Mouse (Mus musculus): ENCODE data around the gene Gm10401.

The Gm10401 gene

DNA sequence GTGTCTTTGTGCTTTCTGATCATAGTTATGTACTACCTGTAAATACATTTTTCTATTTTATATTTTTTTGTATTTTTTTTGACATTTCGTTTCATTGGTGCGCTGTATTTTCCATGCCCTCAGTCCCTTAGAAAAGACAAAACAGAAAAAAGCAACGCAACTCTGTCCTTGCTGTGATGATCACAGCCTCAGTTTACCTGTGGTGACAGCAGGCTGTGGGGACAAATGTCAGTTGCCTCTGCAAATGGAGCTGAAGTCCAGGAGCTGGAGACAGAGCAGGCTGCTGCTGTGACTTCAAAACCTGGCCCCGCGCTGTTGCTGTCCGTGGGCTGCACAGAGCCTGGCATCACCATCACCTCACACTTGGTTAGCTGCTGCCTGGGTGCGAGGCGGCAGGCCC lies at the start of gene Gm10401:
Gene Gm10401 (minus strand): TSS at position 101 of the 400 bp plus-strand sequence.
- DNase-seq (ENCODE audit: low read depth, low spot score), result no peak

DNA sequence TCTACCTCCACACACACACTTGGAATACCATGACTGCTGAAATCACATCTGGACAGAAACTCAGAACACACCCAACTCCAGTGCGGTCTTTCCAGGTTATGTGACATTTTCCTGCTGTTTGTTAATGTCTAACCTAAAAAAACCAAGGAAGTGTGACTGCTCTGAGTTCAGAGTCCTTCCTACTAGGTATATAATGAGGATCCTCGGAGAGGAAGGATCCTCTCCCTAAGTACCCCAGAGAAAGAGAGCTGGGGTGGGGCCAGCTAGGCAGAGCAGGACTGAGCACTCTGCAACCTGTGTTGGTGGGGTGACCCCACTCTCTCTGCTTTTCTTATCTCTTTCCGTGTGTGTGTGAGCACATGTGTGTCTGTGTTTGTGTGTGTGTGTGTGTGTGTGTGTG lies 49.3 kb upstream of the Gm10401 start:
- DNase-seq (ENCODE audit: low read depth, low spot score), result no peak

DNA sequence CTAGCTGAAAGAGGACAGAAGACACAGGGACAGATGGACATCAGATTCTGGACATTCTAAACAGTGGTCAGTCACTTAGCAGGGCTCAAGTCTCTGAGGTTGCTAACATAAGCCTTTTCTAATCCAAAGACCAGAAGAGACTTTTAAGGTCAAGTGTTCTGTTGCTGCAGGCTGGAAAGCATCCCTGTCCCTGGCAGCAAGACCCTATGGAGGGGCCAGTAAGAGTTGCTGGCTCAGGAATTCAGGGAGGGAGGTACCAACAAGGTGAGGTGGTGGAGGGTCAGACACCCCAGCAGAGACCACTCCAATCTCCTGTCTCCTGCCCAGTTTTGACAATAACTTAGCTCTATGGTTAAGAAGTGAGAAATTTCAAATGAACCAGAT lies 48.6 kb upstream of the Gm10401 start:
- no peak for DNase-seq (ENCODE audit: low read depth, low spot score)

DNA sequence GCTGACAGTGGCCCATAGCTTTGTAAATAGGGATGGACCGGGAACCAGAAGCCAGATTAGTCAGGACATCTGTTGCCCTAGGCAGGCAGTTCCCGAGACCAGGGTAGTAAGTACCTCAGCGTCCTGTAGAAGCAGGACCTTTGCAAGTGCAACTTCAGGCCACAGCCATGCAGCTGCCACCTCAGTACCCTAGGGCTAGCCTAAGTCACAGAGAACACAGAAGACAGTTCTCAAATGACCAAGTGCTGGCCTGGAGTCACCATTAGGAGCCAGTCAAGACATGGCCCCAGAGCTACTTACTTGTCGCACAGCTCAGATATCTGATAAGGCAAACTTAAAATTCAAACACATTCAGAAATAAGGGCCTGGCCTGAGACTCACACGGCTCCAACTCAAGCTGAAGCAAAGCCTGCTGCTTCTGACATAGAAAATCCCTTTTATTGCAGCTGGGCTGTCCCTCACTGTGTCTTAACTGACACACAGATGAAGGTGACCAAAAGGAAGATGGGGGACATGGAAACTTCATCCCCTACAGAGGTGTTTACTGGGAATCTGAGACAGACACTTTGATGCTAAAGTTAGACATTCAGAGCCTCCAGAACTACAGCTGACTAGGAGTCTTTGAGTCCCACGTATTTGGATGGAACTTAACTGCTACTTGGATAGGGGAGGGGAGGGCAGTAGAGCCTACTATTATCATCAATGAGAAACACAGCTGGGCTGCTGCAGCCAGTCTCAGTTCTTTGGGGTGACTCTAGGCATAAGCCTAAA lies 48.1 kb upstream of the Gm10401 start:
- no peak for DNase-seq (ENCODE audit: low read depth, low spot score)

DNA sequence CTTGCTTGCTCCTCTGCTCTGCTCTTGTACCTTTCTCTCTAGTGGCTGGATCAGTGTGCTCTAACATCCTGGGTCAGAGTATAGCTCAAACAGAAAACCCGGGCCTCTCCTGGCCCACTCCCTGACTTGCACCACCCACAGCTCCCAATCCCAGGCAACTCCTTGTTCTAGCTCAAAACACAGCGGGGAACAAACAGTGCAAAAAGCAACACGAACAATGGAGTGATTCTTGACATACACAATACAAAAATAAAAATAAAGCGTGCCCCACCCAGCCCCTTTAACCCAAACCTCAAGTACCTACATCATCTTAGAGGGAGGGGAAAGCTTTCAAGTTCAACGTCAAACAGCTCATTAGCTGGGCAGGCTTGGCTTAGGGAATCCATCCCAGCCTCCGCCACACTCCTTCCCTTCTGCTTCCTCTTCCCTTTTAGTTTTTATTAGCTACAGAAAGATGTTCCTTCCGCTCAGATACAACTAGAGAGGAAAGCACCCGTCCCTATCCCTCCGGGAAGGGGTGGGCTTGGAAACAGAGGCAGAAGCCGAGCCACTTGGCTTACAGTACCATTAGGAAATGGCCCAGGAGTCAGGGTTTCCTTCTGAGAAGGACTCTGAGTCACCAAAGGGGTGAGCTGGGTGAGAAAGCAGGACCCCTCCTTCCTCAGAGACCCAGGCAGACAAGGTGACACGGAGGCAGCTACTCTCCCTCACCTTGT lies 47.3 kb upstream of the Gm10401 start:
- no peak for DNase-seq (ENCODE audit: low read depth, low spot score)

DNA sequence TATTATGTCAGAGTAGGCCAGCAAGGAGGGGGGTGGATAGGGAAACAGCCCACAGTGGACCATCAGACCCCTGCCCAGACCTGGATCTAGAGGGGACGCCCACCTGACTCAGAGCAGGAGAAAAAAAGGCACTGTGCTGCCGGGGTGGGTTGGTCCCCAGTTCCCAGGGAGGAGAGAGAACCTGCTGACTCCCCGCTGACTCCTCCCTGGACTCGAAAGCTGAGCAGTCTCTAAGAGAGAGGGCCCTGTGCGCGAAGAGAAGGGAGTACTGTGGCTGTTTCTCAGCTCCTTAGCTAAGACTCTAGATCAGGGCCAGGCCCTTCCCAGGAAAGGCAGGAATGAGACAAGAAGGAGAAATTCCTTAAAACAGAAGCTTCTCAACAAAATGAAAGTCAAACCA lies 46.4 kb upstream of the Gm10401 start:
- DNase-seq (ENCODE audit: low read depth, low spot score), result no peak

DNA sequence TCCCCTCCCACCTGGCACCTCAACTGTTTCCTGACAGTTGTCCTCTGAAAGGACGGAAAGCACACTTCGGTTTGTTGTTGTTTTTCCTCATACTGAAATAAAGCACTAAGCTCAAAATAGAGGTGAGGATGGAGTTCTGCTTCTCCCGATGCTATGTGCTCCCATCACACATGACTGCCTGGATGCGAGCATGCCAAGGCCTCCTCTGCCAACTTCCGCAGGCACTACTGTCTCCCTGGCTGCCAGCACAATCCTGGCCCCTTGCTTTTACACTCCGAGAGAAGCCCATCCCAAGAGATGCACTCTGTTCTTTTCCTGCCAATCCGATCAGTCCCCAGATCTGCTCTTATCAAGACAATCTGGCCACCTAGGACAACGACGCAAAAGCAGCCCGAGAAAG lies 45.5 kb upstream of the Gm10401 start:
- DNase-seq (ENCODE audit: low read depth, low spot score), result no peak

DNA sequence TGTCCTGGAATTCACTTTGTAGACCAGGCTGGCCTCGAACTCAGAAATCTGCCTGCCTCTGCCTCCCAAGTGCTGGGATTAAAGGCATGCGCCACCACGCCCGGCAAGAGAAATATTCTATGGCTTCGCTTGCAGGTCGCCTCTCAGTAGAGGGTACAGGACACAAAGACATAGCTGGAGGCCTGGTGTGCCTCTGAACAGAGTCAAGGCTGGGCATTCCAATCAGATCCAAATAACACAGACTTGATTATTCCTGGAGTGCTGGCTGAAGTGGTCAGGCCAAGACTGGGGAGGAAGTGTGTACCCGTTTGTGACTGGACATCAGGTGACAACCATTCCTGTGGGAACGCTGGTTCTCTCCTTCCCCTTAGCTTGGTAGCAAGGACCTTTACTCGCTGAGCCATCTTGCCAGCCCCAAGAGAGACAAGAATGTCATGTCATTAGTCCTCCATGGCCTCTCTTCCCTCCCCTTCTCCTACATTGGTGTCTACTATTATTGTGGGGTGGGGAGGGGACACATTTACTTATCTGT lies 44.1 kb upstream of the Gm10401 start:
- DNase-seq (ENCODE audit: low read depth, low spot score), result no peak

DNA sequence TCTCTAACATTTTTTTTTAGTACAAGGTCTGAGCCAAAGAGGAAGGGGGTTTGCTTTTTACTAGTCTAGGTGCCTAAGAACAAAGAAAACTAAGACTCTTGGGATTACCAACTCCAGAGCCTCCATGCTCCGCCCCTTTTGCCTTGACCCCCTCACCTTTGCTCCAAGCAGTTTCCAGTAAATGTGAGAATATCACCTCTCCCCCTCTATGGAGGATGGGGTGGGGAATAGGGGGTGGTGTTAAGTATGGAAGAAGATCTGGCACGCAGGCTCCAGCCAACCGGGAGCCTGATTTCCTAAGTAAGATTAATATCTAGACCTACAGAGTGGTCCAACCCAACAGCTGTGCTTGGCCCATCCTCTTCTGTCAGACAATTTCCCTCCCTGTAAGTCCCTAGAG lies 42.6 kb upstream of the Gm10401 start:
- DNase-seq (ENCODE audit: low read depth, low spot score), result no peak

DNA sequence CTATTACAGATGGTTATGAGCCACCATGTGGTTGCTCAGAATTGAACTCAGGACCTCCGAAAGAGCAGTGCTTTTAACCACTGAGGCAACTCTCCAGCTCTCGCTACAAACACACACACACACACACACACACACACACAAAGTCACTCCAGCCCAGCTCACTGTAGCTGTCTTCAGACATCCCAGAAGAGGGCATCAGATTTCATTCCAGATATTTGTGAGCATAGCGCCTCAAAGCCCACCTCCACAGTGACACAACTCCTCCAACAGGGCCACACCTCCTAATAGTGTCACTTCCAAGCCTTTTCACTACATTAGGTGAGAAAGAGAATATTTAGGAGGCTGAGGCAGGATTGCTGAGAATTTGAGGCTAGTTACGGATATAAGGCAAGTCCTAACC lies 41.0 kb upstream of the Gm10401 start:
- DNase-seq (ENCODE audit: low read depth, low spot score), result no peak

DNA sequence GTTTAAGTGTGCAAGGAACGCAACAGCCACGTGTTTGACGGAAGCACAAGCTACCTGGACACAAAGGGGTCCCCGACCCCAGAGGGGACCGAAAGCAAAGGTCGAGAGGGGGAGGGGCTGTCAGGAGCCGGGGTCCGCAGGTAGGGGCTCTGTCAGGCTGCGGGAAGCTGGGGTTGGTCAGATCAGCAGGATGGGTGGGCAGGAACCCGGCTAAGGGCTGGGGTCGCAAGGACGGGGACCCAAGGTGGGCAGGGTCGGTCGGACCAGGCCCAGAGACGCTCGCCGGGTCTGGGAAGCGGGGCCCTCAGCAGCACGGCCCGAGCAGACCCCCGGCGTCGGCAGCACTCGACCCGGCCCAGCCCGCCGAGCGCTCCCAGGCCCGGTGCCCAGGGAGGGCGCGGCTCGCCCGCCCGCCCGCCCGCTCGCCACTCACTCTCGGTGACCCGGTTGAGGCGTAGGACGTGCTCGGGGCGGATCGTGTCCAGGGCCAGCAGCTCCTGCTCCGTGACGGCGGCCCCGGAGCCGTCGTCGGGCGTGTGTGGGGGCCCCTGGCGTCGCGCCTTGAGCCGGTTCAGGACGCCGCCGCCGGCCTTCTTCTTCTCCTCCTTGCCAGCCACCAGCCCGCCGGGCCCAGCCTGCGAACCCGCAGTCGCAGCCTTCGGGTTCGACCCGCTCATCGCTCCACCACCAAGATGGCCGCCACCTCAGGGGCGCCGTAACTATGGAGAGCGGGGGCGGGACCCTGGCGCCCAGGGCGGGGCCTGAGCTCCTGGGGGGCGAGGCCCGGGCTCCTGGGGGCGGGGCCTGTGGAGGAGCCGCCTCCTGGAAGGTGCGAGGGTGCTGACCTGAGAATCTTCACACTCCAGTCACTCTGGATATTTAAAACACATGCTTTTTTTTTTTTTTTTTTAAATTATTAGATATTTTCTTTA lies 36.4 kb upstream of the Gm10401 start, which contains the start of gene Unc119b:
Gene Unc119b (minus strand): TSS at position 742 of the 932 bp plus-strand sequence.
- peak; percentile 64 for DNase-seq (ENCODE audit: low read depth, low spot score)

DNA sequence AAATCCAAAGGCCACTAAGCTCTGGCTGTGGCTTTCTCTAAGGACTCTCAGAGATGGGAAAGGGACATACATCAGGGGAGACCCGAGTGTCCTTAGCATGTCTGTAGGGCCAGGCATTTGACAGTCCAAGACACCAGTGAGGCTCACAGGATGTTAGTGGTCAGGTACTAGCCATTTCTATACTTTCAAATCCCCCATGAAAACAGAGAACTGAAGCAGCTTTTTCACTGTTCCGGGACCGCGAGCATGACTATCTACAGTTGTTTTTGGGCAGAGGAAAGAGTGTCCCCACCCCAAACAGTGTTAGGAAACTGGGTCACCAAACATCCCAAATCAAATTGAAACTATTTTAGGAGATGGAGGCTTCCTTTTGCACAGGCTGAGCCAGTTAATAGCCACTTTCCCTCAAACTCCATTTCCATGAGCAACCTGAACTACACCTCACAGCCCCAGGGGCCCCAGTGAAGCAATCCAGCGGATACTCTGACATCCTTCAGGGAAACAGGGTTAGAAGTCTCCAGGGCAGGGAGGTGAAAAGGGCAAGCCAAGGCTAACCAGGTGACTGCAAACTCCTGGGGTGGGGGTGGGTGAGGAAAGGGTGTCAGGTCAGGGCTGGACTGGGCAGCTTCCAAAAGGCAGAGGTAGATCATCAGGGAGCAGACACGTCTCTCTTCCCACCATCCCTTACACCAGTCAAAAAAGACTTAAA lies 35.4 kb upstream of the Gm10401 start:
- no peak for DNase-seq (ENCODE audit: low read depth, low spot score)

DNA sequence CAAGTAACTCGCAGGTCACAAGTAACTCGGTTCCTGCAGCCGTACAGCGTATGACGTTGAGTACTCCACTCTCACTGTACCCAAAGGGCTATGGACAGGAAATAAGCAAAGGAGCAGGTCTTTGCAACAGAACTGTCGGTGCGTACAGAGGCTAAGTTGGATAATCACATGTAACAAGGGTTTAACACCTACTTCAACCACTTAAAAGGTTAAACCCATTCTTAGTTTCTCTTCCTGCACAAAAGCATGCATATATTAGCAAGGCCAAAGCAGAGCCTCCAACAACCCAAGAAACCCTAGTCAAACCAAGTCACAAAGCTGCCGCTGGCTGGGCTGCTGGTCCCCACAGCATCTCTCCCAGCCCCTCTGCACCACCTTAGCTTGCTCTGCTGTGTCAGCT lies 34.4 kb upstream of the Gm10401 start:
- no peak for DNase-seq (ENCODE audit: low read depth, low spot score)

DNA sequence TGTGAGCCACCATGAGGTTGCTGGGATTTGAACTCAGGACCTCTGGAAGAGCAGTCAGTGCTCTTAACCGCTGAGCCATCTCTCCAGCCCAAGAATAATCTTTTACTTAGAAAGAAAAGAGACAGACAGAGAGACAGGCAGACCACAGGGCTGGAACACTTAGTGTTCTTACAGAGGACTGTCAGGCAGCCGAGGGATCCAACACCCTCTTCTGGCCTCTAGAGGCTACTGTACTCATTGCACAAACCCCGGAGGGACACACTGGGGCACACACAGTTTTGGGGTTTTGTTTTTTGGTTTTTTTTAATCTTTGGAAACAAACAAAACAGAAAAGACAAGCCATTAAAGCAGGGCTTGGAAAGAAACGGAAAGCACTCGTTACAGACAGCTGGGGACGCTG lies 31.2 kb upstream of the Gm10401 start:
- no peak for DNase-seq (ENCODE audit: low read depth, low spot score)

DNA sequence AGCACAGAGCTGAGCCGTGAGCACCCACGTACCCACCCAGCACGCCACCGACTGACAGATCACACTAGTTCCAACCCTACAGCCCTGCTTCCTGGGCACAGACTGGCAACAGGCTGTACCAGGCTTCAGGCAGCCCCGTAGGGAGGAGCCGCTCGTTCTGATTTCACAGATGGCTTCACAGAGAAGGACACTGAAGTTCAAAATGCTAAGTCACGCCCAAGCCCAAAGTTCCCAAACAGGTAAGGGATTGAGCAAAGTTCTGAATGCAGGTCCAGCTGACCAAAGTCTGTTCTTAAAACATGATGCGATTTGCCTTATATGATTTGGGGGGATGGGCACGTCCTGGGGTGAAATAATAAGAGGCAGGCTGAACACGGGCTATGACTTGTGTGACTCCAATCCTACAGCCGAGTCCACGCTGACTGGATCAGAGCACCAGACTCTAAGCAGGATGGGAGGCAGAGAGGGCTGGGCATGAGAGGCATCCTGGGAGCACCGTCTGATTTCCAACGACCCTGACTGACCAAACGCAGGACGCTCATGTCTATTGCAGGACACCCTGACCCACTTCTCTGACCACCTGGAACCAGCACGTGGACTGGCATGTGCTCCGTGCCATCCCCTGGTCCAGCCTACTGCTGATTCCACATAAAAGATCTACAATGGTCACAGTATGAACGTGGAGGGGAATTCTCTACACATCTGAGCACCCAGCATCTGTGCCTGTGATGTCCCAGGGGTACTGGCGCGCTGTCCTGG lies 29.5 kb upstream of the Gm10401 start:
- DNase-seq (ENCODE audit: low read depth, low spot score), result no peak

DNA sequence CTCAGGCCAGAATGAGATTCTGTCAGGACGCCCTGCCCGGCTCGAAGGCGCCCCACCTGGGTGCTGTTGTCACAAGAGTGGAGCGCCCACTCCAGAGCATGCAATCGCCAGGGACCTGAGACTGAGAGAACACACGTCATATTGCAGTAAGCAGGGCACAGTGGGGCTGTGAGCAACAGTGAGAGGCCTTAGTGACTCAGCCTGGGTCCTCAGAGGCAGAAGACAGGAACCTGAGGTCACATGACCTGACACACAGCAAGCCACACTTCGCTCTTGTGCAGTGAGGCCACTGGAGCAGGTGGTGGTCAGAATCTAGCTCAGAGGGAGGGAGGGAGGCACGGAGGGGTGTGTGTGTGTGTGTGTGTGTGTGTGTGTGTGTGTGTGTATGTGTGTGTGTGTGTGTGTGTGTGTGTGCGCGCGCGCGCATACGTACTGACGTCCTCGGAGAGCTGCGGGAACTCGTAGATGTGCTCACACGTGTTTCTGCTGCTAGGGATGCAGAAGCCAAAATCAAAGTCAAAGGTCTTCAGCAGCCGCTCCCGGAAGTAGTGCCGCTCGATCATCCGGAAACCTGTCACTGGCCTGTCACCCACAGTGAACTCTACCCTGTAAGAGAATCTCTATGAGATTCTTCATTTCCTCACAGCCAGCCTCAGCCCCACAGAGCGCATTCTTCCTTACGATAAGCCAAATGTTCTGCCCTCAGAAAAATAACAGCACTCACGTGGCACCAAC lies 28.6 kb upstream of the Gm10401 start:
- no peak for DNase-seq (ENCODE audit: low read depth, low spot score)

DNA sequence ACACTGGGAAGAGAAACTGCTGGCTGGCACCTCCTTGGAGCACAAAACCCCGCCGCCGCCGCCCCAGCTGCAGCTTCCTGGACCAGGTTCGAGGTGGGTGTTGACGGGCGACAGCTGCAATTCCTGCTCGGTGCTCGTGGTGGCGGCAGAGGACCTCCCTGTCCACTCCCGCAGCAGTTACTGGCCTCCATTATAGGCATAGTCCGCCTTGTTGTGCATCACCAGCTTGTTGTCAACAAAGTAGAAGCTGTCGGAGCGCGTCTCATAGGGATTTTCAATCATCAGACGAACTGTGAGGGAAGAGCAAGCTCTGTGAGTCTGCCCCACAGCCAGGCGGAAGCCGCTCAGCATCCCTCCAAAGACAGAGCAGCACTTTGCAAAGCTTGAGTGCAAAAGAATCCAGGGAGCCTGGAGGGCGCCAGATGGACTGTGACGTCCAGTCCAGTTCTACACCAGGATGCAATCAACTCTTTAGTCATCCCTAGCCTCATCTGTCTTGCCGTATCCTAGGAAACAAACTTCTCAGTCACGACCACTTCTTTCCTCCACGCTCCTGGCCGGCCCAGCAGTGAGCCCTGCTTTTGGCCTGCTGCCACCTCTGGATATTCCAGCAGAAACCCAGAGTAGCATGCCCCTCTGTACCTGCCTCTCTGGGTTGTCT lies 27.2 kb upstream of the Gm10401 start:
- peak; percentile 46 for DNase-seq (ENCODE audit: low read depth, low spot score)

DNA sequence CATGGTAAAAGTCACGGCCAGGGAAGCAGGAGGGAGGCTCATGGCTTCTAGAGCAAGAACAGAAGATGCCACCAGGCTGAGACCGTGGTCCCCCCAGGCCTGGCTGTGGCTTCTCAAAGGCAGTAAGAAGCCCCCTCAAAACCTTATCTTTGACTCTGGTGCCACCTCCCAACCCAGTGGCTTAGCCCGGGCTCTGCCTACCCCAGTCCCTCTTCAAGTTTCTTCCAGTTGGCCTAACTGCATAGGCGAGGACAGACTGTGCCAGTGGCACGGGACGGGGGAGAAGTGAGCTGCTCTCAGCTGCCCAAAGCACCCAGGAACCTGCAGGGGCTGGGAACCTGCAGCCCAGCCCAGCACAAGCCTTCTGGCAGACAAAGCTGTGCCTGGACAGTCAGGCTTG lies 26.6 kb upstream of the Gm10401 start:
- DNase-seq (ENCODE audit: low read depth, low spot score), result no peak

DNA sequence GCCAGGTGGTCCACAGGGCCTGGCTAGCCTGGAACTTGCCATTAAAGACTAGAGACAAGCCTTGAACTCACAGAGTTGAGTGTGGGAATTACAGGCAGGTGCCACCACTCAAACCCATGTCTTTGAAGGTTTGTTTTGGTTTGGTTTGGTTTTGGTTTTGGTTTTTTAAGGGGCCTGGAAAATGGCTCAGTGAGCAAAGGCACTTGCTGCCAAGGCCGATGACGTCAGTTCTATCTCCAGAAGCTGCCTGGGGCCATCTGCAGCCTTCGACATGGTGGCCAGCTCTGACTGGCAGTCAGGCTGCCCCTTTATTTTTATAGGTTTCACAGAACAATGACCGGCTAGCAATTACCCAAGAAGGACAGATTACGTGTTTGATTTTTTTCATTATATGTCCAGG lies 22.9 kb upstream of the Gm10401 start:
- DNase-seq (ENCODE audit: low read depth, low spot score), result no peak
